Mouse (Mus musculus): ENCODE results near the gene Cd300ld5. TPM values are rescaled to one million over a fixed set of nuclear protein-coding genes. Genes with fewer than 3 reads are reported as not detected.
"Not testable (repeated sequence)": the region's sequence is repeated elsewhere in the genome, so short reads cannot be mapped to it uniquely, and the experiment has no call there.

Gene Cd300ld5
- polyA plus RNA-seq, 1 experiment from 2014 or later: not detected

DNA sequence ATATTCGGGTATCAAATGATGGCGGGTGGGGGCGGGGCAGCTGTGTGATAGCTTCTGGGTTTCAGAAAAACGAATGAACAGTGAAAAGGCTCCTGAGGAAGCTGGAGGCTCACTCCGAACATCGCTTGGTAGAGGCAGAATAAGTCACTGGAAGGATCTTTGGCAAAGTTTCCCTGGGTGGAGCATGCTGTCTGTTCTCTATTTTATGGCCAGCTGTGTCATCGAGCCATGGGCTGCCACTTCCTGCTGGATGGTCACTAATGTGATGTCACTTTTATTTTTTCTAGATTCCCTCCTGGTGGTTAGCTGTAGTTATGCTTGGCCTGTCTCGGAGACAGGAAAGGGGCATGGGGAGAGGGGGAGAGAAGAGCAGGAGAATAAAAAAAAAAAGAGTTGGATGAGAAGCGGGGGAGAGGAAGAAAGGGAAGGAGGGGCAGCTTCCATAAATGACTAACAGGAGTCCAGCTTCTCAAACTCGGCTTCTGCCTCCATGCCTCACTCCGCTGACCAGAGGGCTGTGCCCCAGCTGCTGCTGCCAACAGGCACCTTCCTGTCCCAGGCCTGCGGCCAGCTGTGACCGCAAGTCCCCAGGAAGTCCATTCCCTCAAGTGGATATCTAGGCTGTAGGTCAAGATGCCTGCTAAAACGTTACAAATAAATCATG is 34.2 kb upstream of the Cd300ld5 start:
- H3K4me3 ChIP-seq: peak overlapping the region; percentile 10; the same call in 1 of the 2 replicates
- peak; percentile 43 for DNase-seq (ENCODE audit: low spot score)
- no peaks in the 10 kb centered on the region for H3K27me3 ChIP-seq (ENCODE audit: low read depth, poor library complexity, severe bottlenecking)
- no peaks in the 10 kb centered on the region for H3K36me3 ChIP-seq
- H3K4me1 ChIP-seq: peaks cover 19% of the 10 kb centered on the region
- no peaks in the 10 kb centered on the region for H3K9me3 ChIP-seq (replicated peaks)
- 34% methylated on average over 14 of the region's 14 CpGs for WGBS
- H3K27ac ChIP-seq: no peak overlapping the region

DNA sequence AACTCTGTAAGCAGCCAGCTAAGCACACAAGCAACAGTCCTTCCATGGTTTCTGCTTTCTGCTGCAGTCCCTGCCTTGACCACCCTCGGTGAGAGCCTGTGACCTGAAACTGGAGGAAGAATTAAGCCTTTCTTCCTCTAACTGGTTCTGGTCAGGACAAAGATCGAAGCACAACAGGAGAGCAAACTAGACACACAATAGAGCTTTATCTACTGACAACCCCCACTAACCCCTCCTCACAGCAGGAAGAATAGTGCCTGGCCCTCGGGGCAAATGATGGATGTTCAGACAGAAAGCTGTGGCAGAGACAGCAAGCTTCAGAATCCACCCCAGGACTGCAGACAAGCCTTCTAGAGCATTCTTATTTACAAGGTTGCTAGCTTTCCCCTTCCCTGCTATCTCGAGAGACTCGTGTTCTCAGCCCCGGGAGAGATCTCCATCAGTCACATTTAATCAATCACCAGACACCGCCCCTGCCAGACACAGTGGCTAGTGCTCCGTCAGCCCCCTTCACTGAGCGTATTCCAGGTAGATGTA is 33.5 kb upstream of the Cd300ld5 start:
- WGBS: 21% methylated on average over 9 of the region's 9 CpGs
- no peaks in the 10 kb centered on the region for H3K27me3 ChIP-seq (ENCODE audit: low read depth, poor library complexity, severe bottlenecking)

DNA sequence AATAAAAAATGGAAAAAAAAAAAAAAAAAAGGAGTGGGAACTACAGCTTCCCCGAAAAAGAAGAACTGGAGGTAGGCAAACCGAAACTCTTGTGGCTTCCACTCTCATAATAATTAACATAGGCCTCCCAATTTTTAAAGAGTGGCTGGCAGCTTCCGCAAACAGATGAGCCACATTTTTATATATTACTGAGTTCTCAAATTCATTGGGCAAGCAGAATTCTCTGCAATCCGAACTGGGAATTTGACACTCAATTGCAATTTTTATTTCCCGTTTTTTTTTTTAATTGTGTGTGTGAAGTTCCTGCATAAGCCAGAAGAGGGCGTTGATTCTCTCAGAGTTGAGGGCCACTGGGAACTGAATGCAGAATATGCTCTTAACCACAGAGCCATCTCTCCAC is 29.2 kb upstream of the Cd300ld5 start:
- H3K4me1 ChIP-seq: peaks cover 12% of the 10 kb centered on the region
- H3K36me3 ChIP-seq: no peaks in the 10 kb centered on the region
- DNase-seq (ENCODE audit: low spot score): no peak
- 73% methylated on average over 6 of the region's 6 CpGs for WGBS
- no peak overlapping the region for H3K4me3 ChIP-seq
- H3K27ac ChIP-seq: no peak overlapping the region
- no peaks in the 10 kb centered on the region for H3K9me3 ChIP-seq (replicated peaks)
- no peaks in the 10 kb centered on the region for H3K27me3 ChIP-seq (ENCODE audit: low read depth, poor library complexity, severe bottlenecking)

More for the DNA sequence above, 33.5 kb upstream of the Cd300ld5 start:
- no peak for DNase-seq (ENCODE audit: low spot score)
- Histone ChIP-seq H3K36me3 (no peaks in the 10 kb centered on the region), H3K27ac (peak overlapping the region; percentile 19; the same call in 1 of the 2 replicates), H3K9me3 (replicated peaks) (no peaks in the 10 kb centered on the region), H3K4me3 (0 out of 2 replicates have a peak overlapping the region, but pooled peaks have one; percentile 10), H3K4me1 (peaks cover 19% of the 10 kb centered on the region)

DNA sequence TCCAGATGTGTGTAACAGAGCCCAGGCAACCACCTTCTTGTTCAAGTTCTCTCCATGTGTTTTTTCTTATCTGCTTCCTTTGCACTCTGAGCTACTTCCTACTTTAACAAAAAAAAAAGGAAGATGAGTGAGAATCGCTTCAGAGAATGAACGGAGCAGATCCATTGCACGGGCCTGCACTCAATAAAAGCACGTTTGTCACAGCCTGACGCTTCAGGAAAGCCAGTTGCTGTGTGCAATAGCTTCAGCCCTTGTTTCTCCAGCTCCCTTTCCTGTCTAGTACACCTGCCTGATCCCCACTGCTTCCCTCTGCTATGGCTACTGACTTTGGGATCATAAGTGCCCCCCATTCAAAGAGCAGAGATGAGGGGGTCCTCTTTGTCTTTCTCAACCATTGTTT is 24.5 kb upstream of the Cd300ld5 start, which contains the start of gene Cd300e:
Cd300e (minus strand) TSS at position 101 of the 400 bp plus-strand sequence.
- 63% methylated on average over 5 of the region's 5 CpGs for WGBS

DNA sequence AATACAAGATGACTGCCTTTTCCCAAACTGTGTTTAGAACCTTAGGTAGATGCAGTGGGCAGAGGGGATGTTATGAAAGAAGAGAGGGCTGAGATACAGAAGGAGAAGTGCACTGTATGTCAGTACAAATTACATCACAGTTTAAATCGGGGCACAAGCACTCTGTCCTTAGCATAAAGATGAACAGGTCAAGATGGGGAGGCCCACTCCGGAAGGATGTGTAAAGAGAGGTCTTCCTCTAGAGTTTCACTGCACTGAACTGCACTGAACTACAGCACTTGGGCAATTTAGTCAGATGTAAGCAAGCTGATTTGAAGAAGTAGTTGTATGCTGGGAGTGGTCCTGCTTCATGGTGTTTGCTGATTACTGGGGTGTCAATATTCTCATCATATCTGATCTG is 22.2 kb upstream of the Cd300ld5 start:
- no peak for DNase-seq (ENCODE audit: low spot score)
- 87% methylated on average over 2 of the region's 2 CpGs for WGBS
- Histone ChIP-seq H3K9me3 (replicated peaks) (no peaks in the 10 kb centered on the region), H3K4me1 (peaks cover 3% of the 10 kb centered on the region; the same call in 1 of the 2 replicates), H3K4me3 (no peak overlapping the region), H3K27ac (no peak overlapping the region), H3K27me3 (ENCODE audit: low read depth, poor library complexity, severe bottlenecking) (no peaks in the 10 kb centered on the region), H3K36me3 (no peaks in the 10 kb centered on the region)

More for the DNA sequence above, 24.5 kb upstream of the Cd300ld5 start, which contains the start of gene Cd300e:
- DNase-seq (ENCODE audit: low spot score): no peak
- no peaks in the 10 kb centered on the region for H3K27me3 ChIP-seq (ENCODE audit: low read depth, poor library complexity, severe bottlenecking)
- no peak within 1 kb of the TSS for H3K27ac ChIP-seq
- H3K9me3 ChIP-seq (replicated peaks): no peaks in the 10 kb centered on the region
- H3K36me3 ChIP-seq: no peaks in the 10 kb centered on the region
- no peak within 1 kb of the TSS for H3K4me3 ChIP-seq
- peaks cover 3% of the 10 kb centered on the region; the same call in 1 of the 2 replicates for H3K4me1 ChIP-seq

DNA sequence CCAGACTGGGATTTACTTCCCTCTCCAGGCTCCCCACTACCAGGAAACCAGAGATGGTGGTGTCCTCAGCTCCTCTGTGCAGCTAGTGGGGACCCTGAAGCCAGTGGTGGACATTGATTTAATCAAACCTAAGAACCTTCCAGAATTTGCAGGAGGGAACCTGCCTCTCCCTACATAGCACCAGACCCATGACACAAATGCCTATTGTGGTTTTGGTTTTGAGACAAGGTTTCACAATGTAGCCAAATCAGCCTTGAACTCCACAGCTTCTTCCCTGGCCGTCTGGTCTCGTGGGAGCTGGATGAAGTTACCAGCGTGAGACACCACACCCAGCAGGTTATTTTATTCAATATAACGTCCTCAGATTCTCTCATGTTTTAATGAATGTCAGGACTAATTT is 21.1 kb upstream of the Cd300ld5 start:
- Histone ChIP-seq H3K9me3 (replicated peaks) (no peaks in the 10 kb centered on the region), H3K27ac (no peak overlapping the region), H3K27me3 (ENCODE audit: low read depth, poor library complexity, severe bottlenecking) (no peaks in the 10 kb centered on the region), H3K4me1 (peaks cover 3% of the 10 kb centered on the region; the same call in 1 of the 2 replicates), H3K36me3 (no peaks in the 10 kb centered on the region), H3K4me3 (no peak overlapping the region)
- no peak for DNase-seq (ENCODE audit: low spot score)
- 85% methylated on average over 4 of the region's 4 CpGs for WGBS

DNA sequence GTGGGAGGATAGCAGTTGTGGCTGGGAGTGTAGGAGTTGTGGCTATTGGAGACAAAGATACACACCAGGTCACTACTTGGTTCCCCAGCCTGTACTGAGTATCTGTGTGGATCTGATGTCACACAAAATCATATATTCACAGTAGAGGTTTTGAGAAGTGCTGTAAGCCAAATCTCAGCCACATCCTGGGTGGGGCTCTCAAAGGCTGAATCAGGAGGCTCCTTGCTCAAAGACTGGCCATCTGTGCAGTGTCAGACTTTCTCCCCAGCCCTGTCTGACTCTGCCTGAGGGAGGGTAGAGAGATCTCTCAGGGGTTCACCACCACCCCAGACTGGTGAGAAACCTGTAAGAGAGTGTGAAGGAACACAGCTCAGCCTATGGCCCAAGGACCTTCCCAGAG is 17.0 kb upstream of the Cd300ld5 start:
- no peak for DNase-seq (ENCODE audit: low spot score)
- Histone ChIP-seq H3K36me3 (no peaks in the 10 kb centered on the region), H3K4me3 (no peak overlapping the region), H3K4me1 (no peaks in the 10 kb centered on the region), H3K9me3 (replicated peaks) (no peaks in the 10 kb centered on the region), H3K27me3 (ENCODE audit: low read depth, poor library complexity, severe bottlenecking) (no peaks in the 10 kb centered on the region), H3K27ac (no peak overlapping the region)

DNA sequence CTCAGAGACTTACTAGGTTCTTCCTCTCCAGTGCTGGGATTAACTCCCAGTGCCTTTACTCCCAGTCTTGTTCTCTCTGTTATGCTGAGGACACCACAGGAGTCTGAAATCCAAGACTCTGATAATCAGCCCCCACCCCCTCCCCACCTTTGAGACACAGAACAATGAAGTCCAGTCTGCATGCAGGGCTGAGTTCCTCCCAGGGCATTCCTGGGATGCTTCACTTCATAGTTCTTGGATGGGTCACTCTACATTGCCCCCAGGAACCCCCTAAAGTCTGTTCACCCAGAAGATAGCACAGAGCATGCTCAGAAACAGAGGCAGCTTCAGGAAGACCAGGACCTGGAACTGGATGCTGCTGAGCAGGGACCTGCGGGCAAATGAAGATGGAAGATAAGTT is 15.4 kb upstream of the Cd300ld5 start:
- Histone ChIP-seq H3K27me3 (ENCODE audit: low read depth, poor library complexity, severe bottlenecking) (no peaks in the 10 kb centered on the region), H3K4me3 (no peak overlapping the region)
- WGBS: 91% methylated on average over 1 of the region's 1 CpGs

DNA sequence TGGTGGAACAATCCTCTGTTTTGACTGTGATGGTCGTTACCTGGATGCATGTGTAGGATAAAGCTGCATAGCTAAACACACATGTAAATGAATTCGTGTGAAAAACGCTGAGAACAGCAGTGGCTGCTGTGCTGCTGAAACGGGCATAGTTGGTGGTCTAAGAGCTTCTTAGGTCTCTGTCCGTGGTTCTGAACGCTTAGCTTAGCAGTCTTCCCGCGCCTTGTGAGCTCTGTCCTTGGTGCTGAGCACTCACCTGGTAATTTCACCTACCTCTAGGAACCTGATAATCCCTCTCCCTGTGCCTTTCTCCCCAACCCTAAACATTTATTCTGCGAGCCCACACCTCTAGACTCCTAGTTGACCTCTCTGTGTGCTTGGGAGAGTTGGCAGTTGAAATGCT is 14.6 kb upstream of the Cd300ld5 start:
- no peak overlapping the region for H3K27ac ChIP-seq
- WGBS: 3% methylated on average over 9 of the region's 9 CpGs
- no peaks in the 10 kb centered on the region for H3K9me3 ChIP-seq (replicated peaks)
- H3K27me3 ChIP-seq (ENCODE audit: low read depth, poor library complexity, severe bottlenecking): no peaks in the 10 kb centered on the region
- no peak overlapping the region for H3K4me3 ChIP-seq
- DNase-seq (ENCODE audit: low spot score): peak; percentile 79
- no peaks in the 10 kb centered on the region for H3K4me1 ChIP-seq
- no peaks in the 10 kb centered on the region for H3K36me3 ChIP-seq

More for the DNA sequence above, 15.4 kb upstream of the Cd300ld5 start:
- Histone ChIP-seq H3K36me3 (no peaks in the 10 kb centered on the region), H3K4me1 (no peaks in the 10 kb centered on the region), H3K9me3 (replicated peaks) (no peaks in the 10 kb centered on the region), H3K27ac (no peak overlapping the region)
- no peak for DNase-seq (ENCODE audit: low spot score)

DNA sequence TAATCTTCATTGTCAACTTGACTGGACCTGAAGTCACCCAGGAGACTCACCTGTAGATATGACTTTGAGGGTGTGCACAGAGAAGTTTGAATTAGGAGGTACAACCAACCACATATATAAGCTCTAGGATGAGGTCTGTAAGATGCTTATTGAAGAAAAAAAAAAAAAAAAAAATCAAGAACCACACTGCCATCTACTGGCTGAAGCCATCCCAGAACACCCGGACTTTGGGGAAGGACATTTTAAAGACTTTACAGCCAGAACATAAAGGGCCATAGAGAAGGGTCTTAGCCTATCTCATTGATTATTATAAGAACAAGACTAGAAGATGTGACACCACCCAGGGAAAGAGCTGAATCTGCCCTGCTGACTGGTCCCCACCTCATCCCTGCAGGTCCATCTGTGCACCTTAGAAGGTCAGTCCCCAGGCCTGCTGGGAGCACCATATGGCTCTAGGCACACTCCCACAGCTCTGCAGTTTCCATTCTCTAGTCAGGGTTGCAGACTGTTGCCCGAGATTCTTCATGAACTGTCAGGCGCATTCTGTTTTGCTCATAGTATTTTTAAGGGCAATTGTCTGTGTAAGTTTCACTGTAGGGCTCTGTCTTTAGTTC is 11.8 kb upstream of the Cd300ld5 start:
- no peak for DNase-seq (ENCODE audit: low spot score)
- WGBS: 44% methylated on average over 3 of the region's 3 CpGs

DNA sequence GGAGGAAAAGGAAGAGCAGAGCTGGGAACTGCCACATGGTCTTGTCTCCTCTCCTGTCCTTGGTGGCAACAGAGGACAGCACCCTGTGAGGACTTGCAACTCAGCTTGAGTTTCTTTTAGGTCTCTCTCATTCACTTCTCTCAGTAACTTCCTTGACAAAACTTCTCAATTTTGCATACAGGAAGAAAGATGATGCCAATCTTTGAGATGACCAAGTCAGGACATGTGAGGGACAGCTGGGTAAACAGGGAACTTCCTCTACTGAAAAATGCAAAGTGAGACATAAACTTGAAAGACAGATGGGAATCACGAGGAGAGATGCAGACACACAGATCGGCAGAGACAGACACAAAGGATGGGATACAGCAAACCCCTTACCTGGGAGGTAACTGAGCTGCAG is 10.7 kb upstream of the Cd300ld5 start, which contains the start of gene Cd300ld3:
Cd300ld3 (minus strand) TSS at position 151 of the 400 bp plus-strand sequence.
- no peak within 1 kb of the TSS for H3K4me3 ChIP-seq
- no peak for DNase-seq (ENCODE audit: low spot score)
- no peaks in the 10 kb centered on the region for H3K36me3 ChIP-seq
- H3K27me3 ChIP-seq (ENCODE audit: low read depth, poor library complexity, severe bottlenecking): no peaks in the 10 kb centered on the region
- no peaks in the 10 kb centered on the region for H3K4me1 ChIP-seq
- no peak within 1 kb of the TSS for H3K27ac ChIP-seq
- H3K9me3 ChIP-seq (replicated peaks): no peaks in the 10 kb centered on the region
- 87% methylated on average over 2 of the region's 2 CpGs for WGBS

More for the DNA sequence above, 11.8 kb upstream of the Cd300ld5 start:
- no peak overlapping the region for H3K27ac ChIP-seq
- H3K27me3 ChIP-seq (ENCODE audit: low read depth, poor library complexity, severe bottlenecking): no peaks in the 10 kb centered on the region
- no peaks in the 10 kb centered on the region for H3K9me3 ChIP-seq (replicated peaks)
- no peaks in the 10 kb centered on the region for H3K36me3 ChIP-seq
- no peak overlapping the region for H3K4me3 ChIP-seq
- no peaks in the 10 kb centered on the region for H3K4me1 ChIP-seq

DNA sequence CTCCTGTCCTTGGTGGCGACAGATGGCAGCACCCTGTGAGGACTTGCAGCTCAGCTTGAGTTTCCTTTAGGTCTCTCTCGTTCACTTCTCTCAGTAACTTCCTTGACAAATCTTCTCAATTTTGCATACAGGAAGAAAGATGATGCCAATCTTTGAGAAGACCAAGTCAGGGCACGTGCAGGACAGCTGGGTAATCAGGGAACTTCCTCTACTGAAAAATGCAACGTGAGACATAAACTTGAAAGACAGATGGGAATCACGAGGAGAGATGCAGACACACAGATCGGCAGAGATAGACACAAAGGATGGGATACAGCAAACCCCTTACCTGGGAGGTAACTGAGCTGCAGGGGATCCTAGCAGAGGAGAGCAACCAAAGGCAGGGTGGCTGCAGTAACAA is 10.7 kb downstream of the Cd300ld5 start, which contains the start of gene Cd300ld4:
Cd300ld4 (minus strand) TSS at position 101 of the 400 bp plus-strand sequence.
- WGBS: no CpG with 5 or more reads among the region's 6 CpGs
- not testable (repeated sequence) for H3K27ac ChIP-seq; DNase-seq (ENCODE audit: low spot score); H3K36me3 ChIP-seq; H3K27me3 ChIP-seq (ENCODE audit: low read depth, poor library complexity, severe bottlenecking); H3K4me3 ChIP-seq; H3K4me1 ChIP-seq; H3K9me3 ChIP-seq (replicated peaks)

DNA sequence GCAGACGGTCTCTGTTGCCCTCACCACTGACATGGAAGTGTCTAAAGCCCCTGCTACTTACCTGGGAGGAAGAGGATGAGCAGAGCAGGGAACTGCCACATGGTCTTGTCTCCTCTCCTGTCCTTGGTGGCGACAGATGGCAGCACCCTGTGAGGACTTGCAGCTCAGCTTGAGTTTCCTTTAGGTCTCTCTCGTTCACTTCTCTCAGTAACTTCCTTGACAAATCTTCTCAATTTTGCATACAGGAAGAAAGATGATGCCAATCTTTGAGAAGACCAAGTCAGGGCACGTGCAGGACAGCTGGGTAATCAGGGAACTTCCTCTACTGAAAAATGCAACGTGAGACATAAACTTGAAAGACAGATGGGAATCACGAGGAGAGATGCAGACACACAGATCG is 21.5 kb downstream of the Cd300ld5 start, which contains the start of gene Cd300ld2:
Cd300ld2 (minus strand) TSS at position 101 of the 400 bp plus-strand sequence.
- not testable (repeated sequence) for H3K27me3 ChIP-seq (ENCODE audit: low read depth, poor library complexity, severe bottlenecking); H3K27ac ChIP-seq; H3K36me3 ChIP-seq; DNase-seq (ENCODE audit: low spot score); H3K4me1 ChIP-seq; H3K4me3 ChIP-seq; H3K9me3 ChIP-seq (replicated peaks)
- WGBS: no CpG with 5 or more reads among the region's 7 CpGs
